Comparison of ENCODE assay signal across 21 mouse cellular contexts in genomic region chr1:167237798-167238197, GRCm38 (mm10). TPM values are rescaled to one million over a fixed set of nuclear protein-coding genes. Genes with fewer than 3 reads are reported as not detected.
DNase-seq lines count a peak whose midpoint lies in the region; ATAC-seq lines count a peak whose summit lies in the region.
"Had no signal": no experiment of that assay in that cellular context is flagged by ENCODE, and none has a peak within 500 bp of the region (broad histone marks: within the 10 kb centered on the region; RNA-seq: fewer than 3 reads in every experiment).

No protein-coding gene starts in this region.

- H3K9me3 ChIP-seq in heart, embryonic 11.5 days (replicated peaks; ENCODE audit: control insufficient read depth, low read length), result no peaks in the 10 kb centered on the region
- H3K9me3 ChIP-seq in kidney, embryonic 15.5 days (replicated peaks), result no peaks in the 10 kb centered on the region
- no peaks in the 10 kb centered on the region for H3K9me3 ChIP-seq in neural tube, embryonic 15.5 days (replicated peaks)
- H3K9me3 ChIP-seq: hindbrain, embryonic 15.5 days; intestine, embryonic 15.5 days; limb, embryonic 10.5 days; midbrain, embryonic 12.5 days had no signal

- H3K9ac ChIP-seq in heart, embryonic 11.5 days (ENCODE audit: low read depth, low read length), result no peak overlapping the region
- H3K9ac ChIP-seq in kidney, embryonic 15.5 days, result no peak overlapping the region
- no peak overlapping the region for H3K9ac ChIP-seq in neural tube, embryonic 15.5 days (replicated peaks)
- H3K9ac ChIP-seq: hindbrain, embryonic 15.5 days; intestine, embryonic 15.5 days; midbrain, embryonic 12.5 days had no signal

- whole genome bisulfite sequencing in heart, embryonic 11.5 days (ENCODE audit: insufficient replicate concordance), result 44% methylated on average over 11 of the region's 11 CpGs
- 62% methylated on average over 11 of the region's 11 CpGs for WGBS in kidney, embryonic 15.5 days
- 74% methylated on average over 11 of the region's 11 CpGs for WGBS in neural tube, embryonic 15.5 days

- no peak overlapping the region for H3K4me3 ChIP-seq in heart, embryonic 11.5 days (ENCODE audit: low read depth, low read length)
- no peak overlapping the region for H3K4me3 ChIP-seq in kidney, embryonic 15.5 days (replicated peaks)
- H3K4me3 ChIP-seq in neural tube, embryonic 15.5 days (replicated peaks), result no peak overlapping the region
- H3K4me3 ChIP-seq: hindbrain, embryonic 15.5 days; intestine, embryonic 15.5 days; limb, embryonic 10.5 days; midbrain, embryonic 12.5 days had no signal

- no peak overlapping the region for H3K27ac ChIP-seq in heart, embryonic 11.5 days (ENCODE audit: low read depth, low read length)
- no peak overlapping the region for H3K27ac ChIP-seq in kidney, embryonic 15.5 days
- no peak overlapping the region for H3K27ac ChIP-seq in neural tube, embryonic 15.5 days (replicated peaks)
- H3K27ac ChIP-seq: hindbrain, embryonic 15.5 days; intestine, embryonic 15.5 days; limb, embryonic 10.5 days; macrophage; midbrain, embryonic 12.5 days had no signal

- H3K36me3 ChIP-seq in heart, embryonic 11.5 days (ENCODE audit: control insufficient read depth, insufficient read depth, low read length), result no peaks in the 10 kb centered on the region
- H3K36me3 ChIP-seq in kidney, embryonic 15.5 days, result peaks cover 38% of the 10 kb centered on the region
- H3K36me3 ChIP-seq in neural tube, embryonic 15.5 days, result peaks cover 27% of the 10 kb centered on the region; the same call in 1 of the 2 replicates

- peaks cover 43% of the 10 kb centered on the region for H3K4me1 ChIP-seq in heart, embryonic 11.5 days (ENCODE audit: control insufficient read depth, insufficient read depth, low read length)
- H3K4me1 ChIP-seq in kidney, embryonic 15.5 days, result peaks cover 48% of the 10 kb centered on the region
- H3K4me1 ChIP-seq in neural tube, embryonic 15.5 days, result peaks cover 33% of the 10 kb centered on the region

- DNase-seq in heart, adult 18-20 months, result no peak
- no peak for DNase-seq in kidney, postnatal 14 days
- no peak for DNase-seq in neural tube, embryonic 10.5 days (ENCODE audit: extremely low spot score, low spot score)
- peak; percentile 49 to 76 for DNase-seq in lung, postnatal 4 days
- DNase-seq in cerebellum, adult 11 months, result no peak
- DNase-seq: cerebellum, adult 9-10 months; gastrocnemius, postnatal 36 days; heart, postnatal 10 days; kidney, postnatal 25 days; layer of hippocampus, adult 9-11 months; thymus, postnatal 36 days had no signal

- no peak for ATAC-seq in heart, embryonic 11.5 days (replicated peaks; ENCODE audit: insufficient number of reproducible peaks, low FRiP score, low TSS enrichment)
- peak; percentile 16; the same call in 1 of the 2 replicates for ATAC-seq in kidney, embryonic 15.5 days (replicated peaks; ENCODE audit: low FRiP score)
- 0 out of 2 replicates have a peak, but pooled peaks have one; percentile 26 for ATAC-seq in neural tube, embryonic 15.5 days (ENCODE audit: low FRiP score)
- ATAC-seq: forebrain, embryonic 14.5 days; intestine, embryonic 15.5 days had no signal

- no peaks in the 10 kb centered on the region for H3K27me3 ChIP-seq in heart, embryonic 11.5 days (ENCODE audit: control insufficient read depth, insufficient read depth, low read length)
- no peaks in the 10 kb centered on the region for H3K27me3 ChIP-seq in kidney, embryonic 15.5 days
- H3K27me3 ChIP-seq in neural tube, embryonic 15.5 days (replicated peaks), result no peaks in the 10 kb centered on the region
- H3K27me3 ChIP-seq: CH12.LX; hindbrain, embryonic 15.5 days; intestine, embryonic 15.5 days; midbrain, embryonic 12.5 days had no signal

- H3K4me2 ChIP-seq in heart, embryonic 11.5 days, result peak overlapping the region; percentile 20; the same call in 1 of the 2 replicates
- no peak overlapping the region for H3K4me2 ChIP-seq in kidney, embryonic 15.5 days
- no peak overlapping the region for H3K4me2 ChIP-seq in neural tube, embryonic 15.5 days
- H3K4me2 ChIP-seq: hindbrain, embryonic 15.5 days; intestine, embryonic 15.5 days; midbrain, embryonic 12.5 days had no signal

RNA-seq across cellular contexts. Expression of gene Uck2, which starts 47.3 kb away (rescaled TPM):
- polyA plus RNA-seq in heart, embryonic 11.5 days (2014; fragmentation: Nextera tagmentation; extraction: Ambion mirVana), result 66.6 and 71.2 TPM in 2 replicates
- total RNA-seq in heart, adult 18-20 months (2021), result 10 to 100 TPM; 41.8 to 43.8 TPM
- polyA plus RNA-seq in kidney, embryonic 15.5 days (2015; fragmentation: Nextera tagmentation; extraction: Ambion mirVana), result 82.7 and 87.5 TPM in 2 replicates
- polyA plus RNA-seq in neural tube, embryonic 15.5 days (2015; fragmentation: Nextera tagmentation; extraction: Ambion mirVana), result 46.6 and 75.5 TPM in 2 replicates

Comparison
In these comparisons a context has a peak if more than half of its experiments do, and no peak if none do; other contexts are left out.
1. DNase-seq: peak in lung, postnatal 4 days (2 of 2); none in heart, adult 18-20 months (0 of 2), kidney, postnatal 14 days (single experiment), neural tube, embryonic 10.5 days (single experiment) and cerebellum, adult 11 months (single experiment).